Mouse (Mus musculus): ENCODE data around the gene Gm21976.

The Gm21976 gene

GRCm38 (mm10) chr13:98297883-98298482 lies 18.3 kb downstream of the Gm21976 start:
- DNase-seq (ENCODE audit: inconsistent ontology term) = no peak

- DNase-seq (ENCODE audit: inconsistent ontology term) = peak; percentile 77
Measured at GRCm38 (mm10) chr13:98298833-98299758, 19.4 kb downstream of the Gm21976 start.

- DNase-seq (ENCODE audit: inconsistent ontology term) = no peak
Measured at GRCm38 (mm10) chr13:98305257-98305656, 25.6 kb downstream of the Gm21976 start.

DNA sequence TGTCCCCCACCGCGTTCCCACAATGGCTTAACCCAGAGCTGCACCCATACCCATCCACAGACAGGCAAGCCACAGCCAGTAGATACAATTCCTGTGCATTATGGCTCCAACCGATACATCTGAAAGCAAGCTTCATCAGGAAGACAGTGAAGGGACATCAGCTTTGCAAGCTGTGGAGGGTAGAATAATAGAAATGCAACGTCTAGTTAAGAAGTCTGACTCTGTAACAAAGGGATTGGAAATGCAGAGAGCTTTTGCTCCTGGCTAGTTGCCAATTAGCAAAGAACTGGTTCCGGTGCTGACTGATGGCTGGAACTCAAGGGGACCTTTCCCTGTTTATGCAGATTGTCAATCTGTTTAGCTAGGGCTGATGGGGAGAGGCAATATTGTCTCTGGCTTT lies 26.7 kb downstream of the Gm21976 start:
- DNase-seq (ENCODE audit: inconsistent ontology term) = no peak

GRCm38 (mm10) chr13:98306852-98307475 lies 27.3 kb downstream of the Gm21976 start:
- DNase-seq (ENCODE audit: inconsistent ontology term) = no peak

DNA sequence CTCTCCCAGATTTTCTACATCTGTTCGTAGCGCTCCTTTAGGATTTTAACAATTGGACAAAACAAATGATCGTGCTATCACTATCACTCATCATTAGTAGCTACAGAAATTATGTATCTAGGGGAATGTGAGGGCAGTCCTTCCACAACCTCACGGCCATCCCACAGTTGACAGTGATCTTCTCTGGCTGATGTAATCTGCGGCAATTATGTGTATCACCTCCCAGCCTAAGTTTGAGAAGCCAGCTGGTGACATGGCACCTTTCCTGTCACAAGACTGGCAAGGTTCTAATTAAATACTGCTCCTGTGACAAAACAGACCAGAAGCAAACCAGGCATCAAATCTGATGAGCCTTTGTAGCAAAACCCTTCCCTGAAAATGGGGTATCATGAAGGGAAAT lies 28.3 kb downstream of the Gm21976 start:
- DNase-seq (ENCODE audit: inconsistent ontology term) = no peak

DNA sequence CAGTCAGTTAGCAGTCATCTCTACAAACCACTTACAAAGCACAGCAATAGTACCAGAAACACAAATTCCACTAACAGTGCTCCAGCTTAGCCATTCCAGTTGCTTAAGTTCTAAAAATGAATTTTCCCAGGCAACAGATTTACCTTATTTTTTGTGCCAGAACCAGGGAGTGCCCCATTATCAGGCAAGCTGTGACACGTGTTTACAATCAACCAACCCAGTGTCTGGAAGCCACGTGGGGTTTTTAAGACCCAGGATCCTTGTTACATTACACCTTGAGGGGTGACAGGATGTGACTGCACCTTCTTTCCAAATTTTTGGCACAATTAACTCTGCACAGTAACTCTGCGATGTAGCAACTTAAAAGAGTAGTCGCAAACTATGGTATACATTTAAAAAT lies 29.0 kb downstream of the Gm21976 start:
- no peak for DNase-seq (ENCODE audit: inconsistent ontology term)

- DNase-seq (ENCODE audit: inconsistent ontology term) = no peak
Measured at GRCm38 (mm10) chr13:98311597-98311996, 31.9 kb downstream of the Gm21976 start.

- no peak for DNase-seq (ENCODE audit: inconsistent ontology term)
Measured at GRCm38 (mm10) chr13:98313631-98314030, 33.9 kb downstream of the Gm21976 start.

GRCm38 (mm10) chr13:98315124-98315523 lies 35.4 kb downstream of the Gm21976 start:
- no peak for DNase-seq (ENCODE audit: inconsistent ontology term)

GRCm38 (mm10) chr13:98316140-98316479 lies 36.4 kb downstream of the Gm21976 start:
- no peak for DNase-seq (ENCODE audit: inconsistent ontology term)

DNA sequence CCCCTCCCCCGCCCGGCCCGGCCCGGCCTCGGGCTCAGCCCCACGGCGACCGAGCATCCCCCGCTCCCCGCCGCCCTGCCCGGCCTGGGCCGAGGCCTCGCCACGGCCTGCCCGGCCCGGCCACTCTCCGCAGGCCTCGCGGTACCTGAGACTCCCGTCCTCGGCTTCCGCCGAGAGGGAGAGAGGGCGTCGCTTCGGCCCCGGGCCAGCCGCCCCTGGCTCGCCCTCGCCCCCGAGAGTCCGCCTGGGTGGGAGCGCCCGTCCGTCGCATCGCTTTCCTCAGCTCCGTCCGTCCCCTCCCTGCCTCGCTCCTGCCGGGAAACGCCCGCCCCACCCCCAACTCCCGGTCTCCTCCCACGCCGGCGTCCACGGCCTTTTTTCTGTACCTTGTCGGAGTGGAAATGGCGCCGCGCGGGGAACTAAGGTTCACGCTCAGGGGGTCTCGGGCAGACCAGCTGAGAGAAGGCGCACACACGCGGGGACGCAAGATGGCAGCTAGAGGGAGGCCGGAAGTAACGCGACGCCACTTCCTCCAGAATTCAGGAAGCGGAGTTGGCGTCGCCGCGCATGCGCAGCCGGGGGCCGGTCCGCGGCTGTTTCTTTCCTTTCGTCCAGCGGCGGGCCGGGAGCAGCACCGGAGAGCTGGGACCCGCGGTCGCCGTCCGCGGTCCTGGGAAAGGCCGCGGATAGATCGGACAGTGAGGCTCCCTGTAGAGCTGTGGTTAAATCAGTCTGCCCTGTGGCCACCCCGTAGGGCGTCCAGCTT lies 37.0 kb downstream of the Gm21976 start, which contains the start of gene Btf3:
Gene Btf3, minus strand, starts transcription at position 527 of the 766 bp plus-strand sequence.
- DNase-seq (ENCODE audit: inconsistent ontology term) = peak; percentile 97

GRCm38 (mm10) chr13:98317246-98317677 lies 37.6 kb downstream of the Gm21976 start:
- no peak for DNase-seq (ENCODE audit: inconsistent ontology term)

- no peak for DNase-seq (ENCODE audit: inconsistent ontology term)
Measured at GRCm38 (mm10) chr13:98317911-98318310, 38.2 kb downstream of the Gm21976 start.

DNA sequence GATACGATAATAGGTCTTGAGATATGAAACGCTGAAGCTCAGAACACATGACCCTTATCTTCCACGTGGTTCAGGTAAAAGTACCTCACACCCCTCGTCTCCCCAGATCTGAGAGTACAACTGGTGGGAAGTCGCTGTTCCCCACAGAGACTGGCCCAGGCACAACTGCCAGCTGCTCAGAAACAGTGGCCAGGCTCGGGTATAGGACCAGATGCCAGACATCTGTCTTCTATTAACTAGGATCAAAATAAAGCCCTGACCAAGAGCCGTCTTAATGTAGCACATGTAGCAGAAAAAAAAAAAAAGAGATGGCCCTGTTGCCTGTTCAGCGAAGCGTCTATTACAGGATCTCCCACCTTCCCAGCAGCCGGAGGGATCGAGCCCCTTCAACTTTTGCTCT lies 45.3 kb downstream of the Gm21976 start:
- no peak for DNase-seq (ENCODE audit: inconsistent ontology term)

GRCm38 (mm10) chr13:98332106-98332505 lies 52.4 kb downstream of the Gm21976 start:
- DNase-seq (ENCODE audit: inconsistent ontology term) = no peak

DNA sequence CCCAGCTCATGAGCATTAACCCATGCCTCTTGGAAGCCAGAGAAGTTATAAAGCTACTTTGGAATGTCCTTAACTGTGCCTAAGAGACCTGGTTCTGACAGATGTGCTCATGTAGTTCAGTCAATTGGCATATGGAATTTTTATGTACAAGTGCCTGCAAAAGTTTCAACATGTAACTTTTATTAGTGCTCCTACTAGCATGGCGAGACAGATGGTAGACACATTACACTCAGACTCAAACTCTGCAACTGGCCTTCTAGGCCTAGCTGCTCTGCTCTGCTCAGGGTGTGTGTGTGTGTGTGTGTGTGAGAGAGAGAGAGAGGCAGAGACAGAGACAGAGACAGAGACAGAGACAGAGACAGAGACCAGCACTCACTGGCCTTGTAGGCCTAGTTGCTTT lies 56.5 kb downstream of the Gm21976 start:
- no peak for DNase-seq (ENCODE audit: inconsistent ontology term)

GRCm38 (mm10) chr13:98340506-98340905 lies 60.8 kb downstream of the Gm21976 start:
- no peak for DNase-seq (ENCODE audit: inconsistent ontology term)

- no peak for DNase-seq (ENCODE audit: inconsistent ontology term)
Measured at GRCm38 (mm10) chr13:98349491-98349890, 69.8 kb downstream of the Gm21976 start.

GRCm38 (mm10) chr13:98351527-98351926 lies 71.8 kb downstream of the Gm21976 start:
- DNase-seq (ENCODE audit: inconsistent ontology term) = no peak

DNA sequence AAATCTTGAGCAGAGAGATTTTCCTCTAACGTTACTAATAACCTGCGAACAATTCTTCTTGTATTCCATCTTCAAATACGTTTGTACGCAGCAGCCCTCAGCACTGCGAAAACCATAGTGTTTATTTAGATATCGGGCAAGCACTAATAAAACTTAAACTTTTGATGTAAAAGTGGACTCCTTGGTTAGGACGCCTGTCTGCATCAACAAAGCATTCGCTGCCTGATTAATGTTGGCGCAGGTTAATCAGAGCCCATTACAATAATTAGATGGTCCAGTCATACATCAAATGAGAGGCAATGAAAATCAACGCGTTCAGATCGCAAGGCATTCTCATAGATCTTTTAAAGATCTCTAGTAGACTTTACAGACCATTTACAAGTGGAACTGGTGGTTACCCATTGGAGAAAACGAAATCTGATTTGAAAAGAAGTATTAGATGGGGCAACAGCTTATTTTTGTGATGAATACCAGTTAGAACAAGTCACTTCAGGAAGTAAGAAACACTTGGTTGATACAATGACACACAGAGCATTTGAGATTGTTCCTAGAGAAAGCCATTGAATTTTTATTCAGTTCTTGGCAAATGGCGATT lies 72.8 kb downstream of the Gm21976 start:
- DNase-seq (ENCODE audit: inconsistent ontology term) = no peak

Measured in Muller cell, postnatal 12 days (primary cell).